Mouse (Mus musculus): ENCODE measurements around the gene Man1a2.
A peak's percentile ranks its signal among the peaks of the same experiment; 100 is the strongest.

The Man1a2 gene

DNA sequence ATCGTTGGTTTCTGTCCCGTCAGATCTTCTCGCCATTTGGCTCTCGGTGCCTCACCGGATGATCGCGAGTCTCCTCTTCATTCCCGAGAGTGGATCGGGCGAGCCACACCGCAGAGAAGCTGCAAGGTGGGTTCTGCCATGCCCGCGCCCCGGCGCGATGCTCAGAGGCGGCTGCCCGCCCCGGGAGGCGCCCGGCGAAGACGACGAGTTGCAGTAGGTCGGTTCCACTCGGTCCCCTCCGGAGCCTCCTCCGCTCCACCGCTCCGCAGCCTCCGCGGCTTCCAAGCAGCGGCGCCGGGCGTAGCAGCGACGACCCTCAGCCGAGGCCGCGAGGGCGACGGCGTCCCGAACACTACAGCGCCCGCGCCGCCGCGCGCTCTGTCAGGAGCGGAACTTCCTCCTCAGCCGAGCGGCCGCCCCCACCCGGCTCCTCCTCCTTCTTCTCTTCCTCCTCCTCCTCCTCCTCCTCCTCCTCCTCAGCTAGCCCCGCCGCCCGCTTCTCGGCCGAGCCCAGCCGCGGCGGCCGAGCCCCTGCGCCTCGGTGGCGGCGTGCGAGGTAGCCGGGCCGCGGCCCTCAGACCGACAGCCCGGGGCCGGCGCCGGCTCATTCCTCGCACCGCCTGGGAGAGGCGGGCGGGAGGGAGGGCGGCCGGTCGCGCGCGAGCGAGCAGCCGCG is at the start of gene Man1a2:
Gene Man1a2 (minus strand): TSS at position 417 of the 676 bp plus-strand sequence.
- DNase-seq: peak; percentile 87 to 89

DNA sequence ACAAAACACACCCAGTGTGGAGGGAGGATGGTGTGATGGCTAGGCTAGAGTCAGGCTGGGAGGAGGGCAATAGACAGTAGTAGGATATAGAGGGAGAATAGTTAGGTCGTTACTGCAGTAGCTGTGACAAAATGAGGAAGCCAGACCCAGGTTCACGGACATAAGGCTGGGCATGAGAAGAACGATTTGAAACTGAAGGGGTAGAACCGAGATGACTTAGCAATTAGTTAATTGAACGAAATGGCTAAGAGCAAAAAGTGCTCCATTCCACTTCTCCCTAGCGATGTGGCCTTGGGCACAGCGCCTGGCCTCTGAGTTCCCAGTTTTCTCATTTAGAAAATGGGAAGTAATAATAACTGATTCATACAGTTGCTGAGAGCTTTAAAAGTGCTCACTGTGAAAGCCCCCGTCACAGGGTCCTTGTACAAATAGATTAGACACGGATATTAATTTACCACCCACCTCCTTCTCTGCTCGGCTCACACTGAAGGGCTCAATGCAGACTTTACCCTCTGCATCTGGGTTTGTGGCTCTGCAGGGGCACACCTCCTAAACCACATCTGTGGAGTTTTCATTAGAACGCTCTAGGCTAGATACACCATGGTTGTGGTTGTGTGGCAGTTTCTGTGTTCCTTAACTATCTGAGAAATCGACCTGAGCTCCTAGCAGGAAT is 49.3 kb upstream of the Man1a2 start:
- no peak for DNase-seq

DNA sequence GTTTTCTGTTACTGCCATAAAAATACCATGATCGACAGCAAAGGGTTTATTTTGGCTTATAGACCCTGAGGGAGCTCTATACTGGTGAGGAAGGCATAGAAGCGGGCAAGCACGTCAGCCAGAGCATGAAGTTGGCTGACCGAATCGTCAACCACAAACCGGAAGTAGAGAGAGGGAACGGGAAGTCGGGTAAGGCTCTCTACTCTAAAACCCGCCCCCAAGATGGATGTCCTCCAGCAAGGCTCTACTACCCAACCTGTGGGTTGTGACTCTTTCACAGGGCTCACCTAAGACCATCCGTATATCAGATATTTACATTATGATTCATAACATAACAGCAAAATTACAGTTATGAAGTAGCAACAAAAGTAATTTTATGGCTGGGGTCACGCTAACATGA is 46.6 kb upstream of the Man1a2 start:
- no peak for DNase-seq

DNA sequence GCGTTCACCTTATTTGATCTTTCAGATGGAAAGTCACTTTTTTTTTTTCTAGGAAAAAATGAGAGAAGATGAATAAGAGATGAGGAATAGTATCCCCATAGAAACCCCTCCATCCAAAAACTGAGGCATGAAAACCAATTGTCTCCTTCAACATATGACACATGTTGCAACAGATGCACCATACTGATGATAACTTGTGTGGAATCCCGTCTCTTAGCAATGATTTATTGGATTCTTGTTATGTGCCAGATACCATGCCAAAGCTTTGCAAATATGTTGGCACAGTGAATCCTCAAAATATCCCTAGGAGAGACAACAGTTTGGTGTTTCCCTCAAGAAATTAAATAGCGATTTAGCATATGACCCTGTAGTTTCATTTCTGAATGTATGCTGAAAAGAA is 46.0 kb upstream of the Man1a2 start:
- DNase-seq: no peak

DNA sequence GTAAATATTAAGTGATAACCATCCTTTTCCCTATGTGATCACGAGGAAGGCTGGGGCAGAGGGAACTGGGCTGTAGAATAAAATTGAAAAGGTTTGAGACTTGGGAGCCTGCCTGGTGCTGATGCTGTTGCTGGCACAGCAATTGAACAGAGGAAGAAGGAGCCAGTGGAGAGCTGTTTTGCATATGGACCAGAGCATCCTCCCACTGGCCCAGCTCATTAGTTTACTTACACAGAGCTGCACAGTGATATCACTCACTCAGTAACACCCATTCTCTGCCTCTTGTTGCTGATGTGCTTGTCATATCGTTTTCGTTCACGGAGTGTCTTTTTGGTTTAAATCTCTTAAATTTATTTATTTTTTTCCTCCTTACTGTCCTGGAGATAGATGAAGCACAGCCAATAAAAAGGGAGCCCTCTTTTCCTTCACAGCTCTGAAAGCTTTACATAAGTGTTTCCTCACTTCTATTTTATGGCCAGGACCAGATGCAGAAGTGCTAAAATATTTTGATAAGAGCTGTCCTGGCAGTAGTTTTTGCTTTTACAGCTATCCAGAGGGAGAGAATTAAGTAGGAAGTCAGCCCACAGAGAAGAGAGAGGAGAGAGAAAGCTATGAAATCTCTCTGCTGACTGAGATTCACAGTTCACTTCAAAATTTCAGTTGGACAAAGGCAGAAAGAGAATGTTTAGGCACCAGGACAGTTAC is 42.9 kb upstream of the Man1a2 start:
- DNase-seq: no peak

DNA sequence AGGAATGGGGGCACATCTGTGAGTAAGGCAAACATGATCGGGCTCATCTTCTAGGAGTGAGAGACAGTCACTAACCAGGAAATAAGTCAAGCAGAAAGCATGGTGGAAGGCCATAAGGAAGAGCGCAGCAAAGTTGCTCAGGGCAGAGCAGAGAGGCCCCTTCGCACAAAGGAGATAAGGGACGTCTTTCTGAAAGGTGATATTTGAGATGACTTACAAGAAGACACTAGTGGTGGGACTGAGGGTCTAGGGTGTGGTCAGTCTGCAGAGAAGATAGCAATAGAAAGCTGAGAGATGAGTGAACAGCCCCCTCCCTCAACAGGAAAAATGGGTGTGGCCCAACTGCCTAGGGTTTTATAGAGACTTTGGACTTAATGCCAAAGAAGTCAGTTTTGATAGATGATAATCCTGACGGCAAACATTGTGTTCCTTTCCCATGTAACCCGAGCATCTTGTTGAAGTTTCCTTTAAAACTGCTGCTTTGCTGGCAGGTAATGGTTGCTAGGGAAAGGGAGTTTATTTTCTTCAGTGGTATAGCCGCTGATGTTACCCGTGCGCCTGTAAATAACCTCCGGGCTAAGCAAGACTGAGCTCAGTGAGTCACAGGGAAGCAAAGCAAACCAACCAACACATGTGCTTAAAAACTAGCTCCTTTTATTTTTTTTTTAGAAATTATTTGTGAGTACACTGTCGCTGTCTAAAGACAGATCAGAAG is 40.8 kb upstream of the Man1a2 start:
- no peak for DNase-seq

DNA sequence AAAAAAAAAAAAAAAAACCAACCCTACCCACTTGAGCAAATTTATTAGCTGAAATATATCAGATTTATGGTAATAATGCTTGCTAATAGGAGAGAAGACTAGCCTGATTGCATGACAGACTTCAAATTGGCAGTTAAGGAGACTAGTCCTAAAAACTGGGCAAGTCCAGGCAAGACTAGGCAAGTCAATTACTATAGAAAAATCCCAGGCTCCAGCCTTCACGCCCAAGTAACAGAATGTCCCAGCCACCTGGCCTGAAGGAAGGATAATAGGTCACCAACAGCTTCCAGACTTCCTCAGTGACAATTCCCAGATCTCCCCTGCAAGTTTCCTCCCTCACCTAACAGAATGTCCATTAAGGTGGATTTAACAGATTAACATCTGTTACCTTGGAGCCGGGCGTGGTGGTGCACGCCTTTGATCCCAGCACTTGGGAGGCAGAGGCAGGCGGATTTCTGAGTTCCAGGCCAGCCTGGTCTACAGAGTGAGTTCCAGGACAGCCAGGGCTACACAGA is 35.5 kb upstream of the Man1a2 start:
- no peak for DNase-seq

DNA sequence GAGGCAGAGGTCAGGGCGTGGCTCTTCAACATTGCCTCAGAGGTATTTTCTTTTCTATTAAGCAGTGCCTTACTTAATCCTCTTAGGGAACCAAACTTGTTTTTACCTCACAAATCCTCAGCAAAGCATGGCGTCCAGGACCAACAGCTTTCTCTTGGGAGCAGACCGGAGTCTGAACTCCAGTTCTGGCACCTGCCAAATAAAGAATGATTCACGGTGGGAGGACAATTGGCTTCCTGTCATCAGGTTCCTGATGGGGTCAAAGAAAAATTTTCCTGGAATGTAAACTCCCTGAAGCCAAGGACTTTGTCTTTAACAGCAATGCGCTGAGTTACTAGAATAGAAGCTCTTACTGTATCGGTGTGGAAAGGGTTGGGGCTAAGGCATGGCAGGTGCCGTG is 30.9 kb upstream of the Man1a2 start:
- DNase-seq: no peak

DNA sequence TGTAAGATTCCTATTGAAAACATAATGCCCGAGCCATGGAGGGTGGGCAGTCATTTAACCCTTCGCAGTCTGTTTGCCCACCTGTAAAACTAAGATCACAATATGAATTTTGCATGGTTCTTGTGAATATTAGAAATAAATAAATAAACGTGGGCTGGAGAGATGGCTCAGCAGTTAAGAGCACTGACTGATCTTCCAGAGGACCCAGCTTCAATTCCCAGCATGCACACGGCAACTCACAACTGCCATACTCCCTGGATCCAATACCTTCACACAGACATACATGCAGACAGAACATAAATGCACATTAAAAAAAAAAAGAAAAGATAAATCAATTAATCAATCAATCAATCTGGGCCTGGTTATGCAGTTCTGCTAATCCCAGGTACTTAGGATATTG is 30.1 kb upstream of the Man1a2 start:
- no peak for DNase-seq

DNA sequence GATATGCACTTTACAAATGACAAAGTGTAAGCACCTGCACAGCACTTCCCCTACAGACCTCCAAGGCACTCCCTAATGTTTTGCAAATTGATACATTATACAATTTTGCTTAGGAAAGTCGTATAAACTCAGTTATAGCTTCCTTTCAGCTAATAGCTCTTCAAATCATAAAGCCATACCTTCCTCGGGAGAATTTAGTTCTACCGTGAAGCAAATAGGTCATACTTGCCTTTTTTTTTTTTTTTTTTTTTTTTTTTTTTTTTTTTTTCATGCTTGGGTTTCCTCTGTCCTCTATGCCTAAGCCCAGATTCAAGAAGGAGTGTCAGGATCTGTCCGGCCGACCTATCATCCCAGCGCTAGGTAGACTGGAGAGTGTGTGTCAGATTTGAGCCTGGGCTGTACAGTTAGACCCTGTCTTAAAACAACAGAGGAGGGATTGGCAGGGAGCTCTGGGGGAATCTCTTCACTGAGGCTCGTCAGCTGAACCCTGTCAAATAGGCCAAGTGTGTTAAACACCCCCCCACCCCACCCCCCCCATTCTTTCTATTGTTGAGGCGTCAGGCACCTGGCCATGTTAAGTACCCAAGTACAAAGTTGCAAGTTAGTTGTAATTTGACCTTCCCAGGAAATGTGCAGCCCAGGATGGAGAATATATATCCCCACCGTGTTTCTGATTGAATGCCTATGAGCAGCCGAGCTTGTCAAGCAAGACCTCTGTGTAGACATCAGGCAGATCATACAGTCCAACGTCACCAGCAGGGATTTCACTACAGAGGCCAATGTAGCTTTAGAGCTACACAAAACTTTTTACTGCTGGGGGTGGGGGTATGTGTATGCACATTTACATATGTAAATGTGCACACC is 28.1 kb upstream of the Man1a2 start:
- DNase-seq: no peak

DNA sequence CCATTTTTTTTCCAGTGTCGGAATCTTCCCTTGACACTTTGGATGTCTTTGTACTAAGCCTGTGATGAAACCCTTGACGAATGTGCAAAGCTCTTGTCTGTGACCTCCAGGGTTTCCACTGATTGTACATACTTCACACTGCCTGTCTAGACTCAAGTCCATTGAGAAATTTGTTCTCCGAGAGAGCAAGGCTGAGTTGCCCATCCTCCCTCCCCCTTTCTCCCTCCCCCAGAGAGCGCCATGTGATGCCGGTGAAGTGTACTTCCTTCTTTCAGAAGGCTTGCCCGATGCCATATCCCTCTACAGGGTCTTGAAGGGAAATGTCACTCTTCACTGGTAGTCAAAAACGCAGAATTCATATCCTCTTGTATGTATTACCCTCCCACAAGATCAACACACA is 26.8 kb upstream of the Man1a2 start:
- no peak for DNase-seq

DNA sequence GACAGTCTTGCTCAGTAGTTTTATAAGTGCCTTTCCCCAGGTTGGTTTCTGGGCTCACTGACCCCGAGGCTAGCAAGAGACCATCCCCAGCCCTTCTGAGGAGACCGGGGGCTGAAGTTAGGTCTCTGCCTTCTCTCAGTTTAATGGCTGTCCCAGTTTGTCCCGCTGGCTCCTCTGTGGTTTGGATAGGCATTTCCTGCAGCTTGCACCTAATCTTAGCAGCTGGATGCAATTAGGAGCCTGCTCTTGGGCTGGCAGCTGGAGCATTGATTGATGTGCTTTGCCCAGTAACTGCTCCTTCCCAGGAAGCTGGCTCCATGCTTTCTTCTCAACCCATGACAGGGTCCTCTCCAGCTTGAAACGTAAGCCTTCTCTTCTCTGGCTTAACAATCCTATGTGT is 26.2 kb upstream of the Man1a2 start:
- no peak for DNase-seq

DNA sequence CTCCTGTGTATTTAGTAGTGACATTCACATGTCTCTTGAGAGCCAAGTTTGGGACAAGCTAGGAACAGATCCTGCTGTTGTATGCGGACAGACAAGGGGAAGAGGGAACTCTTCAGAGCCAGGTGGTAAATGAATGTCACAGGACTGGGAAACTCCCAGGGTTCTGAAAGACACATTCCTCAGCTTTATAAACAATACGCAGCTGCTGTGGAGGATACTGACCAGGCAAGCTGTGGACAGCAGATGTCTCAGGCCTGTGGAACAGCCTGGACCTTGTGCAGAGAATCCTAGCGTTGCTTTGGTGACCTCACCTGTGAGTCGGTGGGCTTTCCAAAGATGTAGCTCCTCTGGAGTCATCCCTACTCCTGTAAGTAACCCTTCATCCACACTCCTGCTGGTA is 21.8 kb upstream of the Man1a2 start:
- no peak for DNase-seq

DNA sequence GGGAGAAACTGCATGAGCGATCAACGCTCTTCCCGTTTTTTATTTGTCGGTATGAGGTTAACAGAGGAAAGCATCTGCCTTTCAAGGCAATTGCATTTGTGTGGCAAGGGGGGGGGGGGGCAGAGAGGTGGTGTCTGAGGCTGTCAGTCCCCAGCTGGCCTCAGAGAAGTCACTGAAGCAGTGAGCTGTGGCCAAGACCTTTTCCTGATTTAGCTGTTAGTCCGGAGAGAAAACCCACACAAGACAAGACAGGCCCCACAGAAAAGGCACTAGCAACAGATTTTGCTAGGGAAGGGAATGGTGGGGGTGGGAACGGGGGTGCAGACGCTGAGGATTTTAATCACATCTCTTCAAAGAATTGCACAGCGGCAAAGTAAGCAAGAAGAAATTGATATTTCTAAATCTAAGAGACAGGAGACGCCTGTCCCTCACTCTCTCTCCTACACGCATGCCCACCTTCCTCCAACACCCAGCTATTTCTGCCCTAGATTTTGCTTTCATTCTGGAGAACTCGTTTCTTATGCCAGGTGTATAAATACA is 19.9 kb upstream of the Man1a2 start:
- DNase-seq: no peak

DNA sequence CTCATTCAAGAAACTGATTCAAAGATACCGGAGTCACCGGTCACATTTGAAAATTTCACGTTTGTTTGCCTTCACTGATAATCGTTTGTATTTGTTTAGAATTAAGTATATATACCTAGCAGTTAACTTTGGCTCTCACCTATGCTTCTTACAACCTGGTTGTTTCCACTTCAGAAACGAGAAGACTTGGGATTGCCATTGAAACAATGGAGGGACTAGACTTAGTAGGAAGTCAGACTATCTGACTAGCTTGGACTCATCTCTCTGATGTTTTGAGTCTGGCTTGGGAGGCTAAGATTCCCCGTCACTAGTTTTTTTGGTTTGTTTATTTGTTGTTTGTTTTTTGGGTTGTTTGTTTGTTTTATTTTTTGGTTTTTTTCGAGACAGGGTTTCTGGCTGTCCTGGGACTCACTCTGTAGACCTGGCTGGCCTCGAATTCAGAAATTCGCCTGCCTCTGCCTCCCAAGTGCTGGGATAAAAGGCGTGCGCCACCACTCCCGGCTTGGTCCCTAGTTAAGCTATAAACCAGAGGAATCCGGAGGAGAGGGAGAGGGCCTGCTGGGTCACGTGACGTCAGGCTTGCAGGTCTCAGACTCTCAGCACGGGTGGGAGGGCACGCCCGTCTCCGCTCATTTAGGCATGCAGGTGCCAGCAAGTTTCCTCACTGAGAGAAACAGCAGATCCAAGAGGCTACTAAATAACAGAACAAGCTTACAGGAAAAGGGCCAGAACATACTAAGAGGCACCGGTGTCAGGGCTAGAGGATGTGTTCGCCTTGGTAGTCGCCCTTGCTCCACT is 18.7 kb upstream of the Man1a2 start:
- DNase-seq: no peak

DNA sequence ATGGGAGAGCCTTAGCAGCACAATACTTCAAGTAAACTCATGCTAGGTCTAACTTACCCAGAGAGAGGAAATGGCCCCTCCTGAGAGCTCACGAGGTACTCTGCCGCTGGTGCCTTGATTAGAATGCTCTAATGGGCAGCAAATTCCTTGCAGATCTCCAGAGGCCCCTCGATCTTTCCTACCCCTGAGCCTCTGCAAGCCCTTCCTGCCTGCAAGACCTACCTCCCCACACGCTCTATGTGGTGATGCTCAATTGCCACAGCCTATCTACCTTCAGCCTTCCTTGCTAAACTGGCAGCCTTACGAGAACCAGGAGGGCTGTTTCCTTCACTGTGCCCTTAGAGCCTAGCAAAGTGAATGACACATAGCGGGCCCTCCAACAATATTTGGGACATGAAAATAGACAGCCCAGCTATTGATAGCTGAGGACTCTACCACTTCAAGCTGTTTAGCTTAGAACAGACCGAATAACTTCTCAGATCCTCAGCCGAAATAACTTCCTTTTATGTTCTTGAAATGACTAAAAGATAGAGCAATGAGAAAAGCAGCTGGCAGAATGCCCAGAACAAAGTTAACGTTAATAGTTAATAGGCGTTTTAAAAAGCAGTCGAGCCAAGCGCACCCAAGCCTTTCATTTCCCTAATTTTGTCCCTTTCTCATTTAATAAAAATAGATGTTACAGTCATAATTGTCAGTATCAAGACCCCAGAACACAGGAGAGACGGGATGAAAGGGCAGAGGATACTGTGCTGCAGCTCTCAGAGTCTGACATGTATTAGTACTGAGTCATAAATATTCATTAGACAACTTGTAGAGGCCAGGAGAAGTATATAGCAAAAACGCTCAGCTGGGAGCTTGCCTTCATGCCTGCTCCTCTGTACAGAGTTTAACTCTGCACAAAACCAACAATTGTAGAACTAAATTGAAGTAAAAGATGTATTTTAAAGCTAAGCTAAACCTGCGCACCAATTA is 17.9 kb upstream of the Man1a2 start:
- no peak for DNase-seq

DNA sequence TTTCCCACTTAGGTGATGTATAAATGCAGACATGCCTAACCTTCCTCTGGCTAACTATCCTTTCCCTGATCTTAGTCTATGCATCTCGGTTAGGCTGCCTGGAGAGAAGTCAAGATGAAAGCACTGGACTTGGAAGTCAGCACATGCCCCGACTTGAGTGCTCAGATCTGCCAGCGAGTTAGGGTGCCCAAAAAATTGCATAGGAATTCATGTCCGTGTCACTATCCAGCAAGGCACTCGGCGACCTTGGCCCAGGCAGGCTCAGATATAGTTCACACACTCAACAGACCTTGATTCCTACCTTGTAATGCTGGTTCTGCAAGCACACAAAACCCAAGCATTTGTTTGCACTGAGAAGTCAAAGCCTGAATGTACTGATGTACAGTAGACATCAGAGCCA is 3.4 kb upstream of the Man1a2 start:
- DNase-seq: no peak

DNA sequence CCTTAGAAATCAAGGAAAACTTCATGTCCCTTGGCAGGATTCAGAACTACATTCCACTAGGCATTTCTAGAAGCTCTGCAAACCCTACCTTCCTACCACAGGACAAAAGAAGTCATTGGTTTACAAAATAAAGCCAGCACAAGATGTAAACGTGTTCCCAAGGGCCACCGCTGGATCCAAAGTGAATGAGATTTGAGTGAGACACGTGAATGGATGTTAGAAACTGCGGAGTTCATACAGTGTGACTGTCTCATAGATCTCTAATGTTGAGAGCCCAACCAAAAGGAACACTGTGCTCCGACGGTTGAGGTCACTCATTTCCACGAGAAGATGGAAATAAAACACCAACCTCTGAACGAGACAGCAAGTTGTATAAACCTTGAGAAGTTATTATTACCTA is 1.5 kb upstream of the Man1a2 start:
- no peak for DNase-seq

DNA sequence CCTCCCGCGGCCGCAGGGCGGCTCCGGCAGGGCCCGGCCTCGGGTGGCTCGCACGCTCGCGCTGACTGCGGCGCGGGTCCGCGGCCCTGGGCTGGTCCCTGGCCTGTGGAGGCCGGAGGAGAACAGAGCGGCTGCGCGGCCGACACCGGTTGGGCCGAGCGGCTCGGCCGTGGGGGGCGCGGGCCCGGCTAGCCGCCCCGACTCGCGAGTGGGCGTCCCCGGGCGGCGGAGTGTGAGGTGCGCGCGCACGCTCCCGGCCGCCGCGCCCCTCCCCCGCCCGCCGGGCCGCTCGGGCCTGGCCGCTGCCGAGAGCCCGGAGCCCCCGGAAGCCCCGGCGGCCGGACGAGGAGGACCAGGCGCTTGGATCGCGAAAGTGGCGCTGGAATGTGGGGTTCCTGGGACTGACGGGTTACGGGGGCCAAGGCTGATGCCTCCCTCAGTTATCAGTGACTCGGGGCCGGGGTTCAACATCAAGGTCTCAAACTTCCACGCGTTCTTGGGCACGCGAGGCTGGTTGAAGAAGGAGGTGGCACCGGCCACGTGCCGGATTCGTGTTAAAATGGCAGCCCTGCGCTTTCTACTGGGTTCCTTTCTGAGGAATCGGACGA is 564 bp upstream of the Man1a2 start:
- peak; percentile 54 to 60 for DNase-seq
